Mouse (Mus musculus) midbrain, embryonic 12.5 days (tissue): Measurements from ENCODE around the gene Nog. TPM values are rescaled to one million over a fixed set of nuclear protein-coding genes. Genes with fewer than 3 reads are reported as not detected.

Source experiments
- ATAC-seq: fragments of 200-750 bp; cut with Nextera tagmentation; 2 replicates; pipeline ENCODE4 v1.8.0; 2017; ENCODE audit warnings: low read depth, moderate TSS enrichment, moderate library complexity; ENCODE audit not compliant: low FRiP score
- H3K27ac ChIP-seq: fragments of 300-500 bp; sonication (generic); replicated peaks from 2 replicates; pipeline ENCODE4 v1.5.1; 2016; ENCODE audit warnings: mild to moderate bottlenecking
- H3K27me3 ChIP-seq: fragments of 300-500 bp; sonication (generic); 2 replicates; pipeline ENCODE4 v1.6.1; 2016; ENCODE audit warnings: mild to moderate bottlenecking
- H3K36me3 ChIP-seq: fragments of 300-500 bp; sonication (generic); 2 replicates; pipeline ENCODE4 v1.6.1; 2016
- H3K4me1 ChIP-seq: fragments of 300-500 bp; sonication (generic); 2 replicates; pipeline ENCODE4 v1.6.1; 2016
- H3K4me2 ChIP-seq: fragments of 300-500 bp; sonication (generic); replicated peaks from 2 replicates; pipeline ENCODE4 v1.6.1; 2016; ENCODE audit warnings: mild to moderate bottlenecking, moderate library complexity
- H3K4me3 ChIP-seq: fragments of 300-500 bp; sonication (generic); 2 replicates; pipeline ENCODE4 v1.5.1; 2016; ENCODE audit warnings: mild to moderate bottlenecking
- H3K9ac ChIP-seq: fragments of 300-500 bp; sonication (generic); replicated peaks from 2 replicates; pipeline ENCODE4 v1.6.1; 2016; ENCODE audit warnings: mild to moderate bottlenecking, moderate library complexity
- H3K9me3 ChIP-seq: fragments of 300-500 bp; sonication (generic); 2 replicates; pipeline ENCODE4 v1.6.1; 2016; ENCODE audit warnings: mild to moderate bottlenecking
- WGBS: fragments of 180-500 bp; shearing (Covaris S2); methylation state at CpG from one replicate; pipeline ENCODE4 v1.1.7; 2016; 5-methylcytosine and 5-hydroxymethylcytosine counted together
- polyA plus RNA-seq: library from polyadenylated mRNA; unstranded; fragments of >200 nt; fragmentation: Nextera tagmentation; extraction: Ambion mirVana; gene quantifications from 2 replicates; pipeline ENCODE4 v1.2.1, GENCODE M21; 2016

The Nog gene
- polyA plus RNA-seq, 1 experiment from 2014 or later = 6.0 TPM

DNA sequence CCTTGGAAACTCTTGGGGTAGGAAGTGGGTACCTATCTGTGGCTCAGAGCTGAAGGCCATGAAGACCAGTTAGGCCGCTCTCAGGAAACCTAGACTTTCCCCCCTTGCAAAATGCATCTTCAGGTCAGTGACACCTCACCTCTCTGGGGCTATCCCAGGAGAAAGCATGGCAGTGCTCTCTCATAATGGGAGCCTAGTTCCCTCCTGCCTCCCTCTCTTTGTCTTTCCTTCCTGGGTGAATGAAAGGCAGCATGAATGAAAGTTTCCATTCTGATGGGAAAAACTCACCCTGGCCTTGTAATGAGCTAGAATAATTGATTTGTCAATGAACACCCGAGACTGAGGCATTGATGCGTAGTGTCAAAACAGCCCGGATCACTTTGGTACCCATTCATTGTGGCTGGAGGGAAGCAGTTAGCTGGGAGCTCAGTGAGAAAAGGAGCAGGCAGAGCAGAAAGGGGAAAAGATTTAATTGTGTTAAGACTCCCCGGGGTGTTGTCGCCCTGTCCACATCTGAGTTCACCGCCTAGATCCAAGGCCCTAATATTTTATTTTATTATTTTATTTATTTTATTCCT, 42.7 kb downstream of the Nog start:
- no peak overlapping the region for H3K27ac ChIP-seq

DNA sequence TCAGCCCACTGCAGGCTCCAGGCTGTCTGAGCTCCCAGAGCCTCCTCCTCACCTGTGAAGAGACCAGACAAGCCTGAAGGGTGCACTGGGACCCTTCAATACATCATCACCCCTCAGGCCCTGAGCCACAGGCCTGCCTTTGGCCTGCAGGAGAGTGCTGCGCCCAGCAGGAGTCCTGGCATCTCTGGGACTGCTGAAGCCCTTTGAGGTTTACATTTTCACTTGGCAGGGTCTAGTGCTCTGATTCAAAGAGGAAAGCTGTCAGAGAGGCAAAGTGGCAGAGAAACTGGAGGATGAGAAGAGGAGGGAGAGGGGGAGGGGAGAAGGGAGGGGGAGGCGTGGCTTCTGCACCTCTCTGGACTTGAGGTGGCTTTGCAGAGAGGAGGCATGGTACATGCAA, 44.2 kb downstream of the Nog start:
- WGBS = 56% methylated on average over 2 of the region's 2 CpGs
- no peaks in the 10 kb centered on the region for H3K9me3 ChIP-seq
- 0 out of 2 replicates have a peak, but pooled peaks cover 5% of the 10 kb centered on the region for H3K27me3 ChIP-seq
- H3K27ac ChIP-seq = no peak overlapping the region
- no peak overlapping the region for H3K4me2 ChIP-seq
- ATAC-seq = 0 out of 2 replicates have a peak, but pooled peaks have one; percentile 30
- H3K9ac ChIP-seq = no peak overlapping the region
- no peaks in the 10 kb centered on the region for H3K36me3 ChIP-seq
- H3K4me3 ChIP-seq = no peak overlapping the region
- H3K4me1 ChIP-seq = peaks cover 26% of the 10 kb centered on the region

More for the DNA sequence above, 42.7 kb downstream of the Nog start:
- 30% methylated on average over 7 of the region's 7 CpGs for WGBS
- Histone ChIP-seq H3K4me2 (no peak overlapping the region), H3K4me3 (no peak overlapping the region), H3K4me1 (peaks cover 34% of the 10 kb centered on the region), H3K9ac (no peak overlapping the region), H3K9me3 (no peaks in the 10 kb centered on the region), H3K36me3 (no peaks in the 10 kb centered on the region), H3K27me3 (0 out of 2 replicates have a peak, but pooled peaks cover 5% of the 10 kb centered on the region)
- ATAC-seq = peak; percentile 54; the same call in 1 of the 2 replicates

DNA sequence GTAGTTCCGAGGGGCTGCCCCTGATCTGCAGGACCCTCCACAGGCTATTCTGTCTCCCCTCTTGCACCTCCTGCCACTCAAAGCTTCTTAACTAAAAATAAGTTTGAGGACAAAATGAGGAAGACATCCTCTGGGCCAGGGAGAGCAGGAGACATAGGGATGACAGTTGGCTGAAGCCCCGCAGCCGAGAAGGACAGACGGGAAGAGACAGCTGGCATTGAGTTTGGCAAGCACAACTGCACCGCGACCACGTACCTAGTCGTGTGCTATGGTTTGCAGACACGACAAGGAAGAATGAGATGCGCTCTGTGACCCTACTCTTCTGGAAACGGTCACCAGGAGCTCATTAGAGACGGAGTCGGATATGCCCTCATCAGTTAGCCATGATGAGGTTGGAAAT, 48.2 kb downstream of the Nog start:
- ATAC-seq = no peak
- WGBS = 89% methylated on average over 13 of the region's 13 CpGs
- Histone ChIP-seq H3K9me3 (no peaks in the 10 kb centered on the region), H3K27ac (no peak overlapping the region), H3K27me3 (0 out of 2 replicates have a peak, but pooled peaks cover 5% of the 10 kb centered on the region), H3K9ac (no peak overlapping the region), H3K36me3 (no peaks in the 10 kb centered on the region), H3K4me3 (no peak overlapping the region), H3K4me2 (no peak overlapping the region), H3K4me1 (peaks cover 12% of the 10 kb centered on the region)

Other genes starting within 250 kb of the Nog start
- 9.5 and 9.6 TPM in 2 replicates for gene Dgke, start 235.5 kb downstream of the Nog start, polyA plus RNA-seq
- not detected in 2 replicates for gene Gm525, start 228.5 kb downstream of the Nog start, polyA plus RNA-seq